Comparison of ENCODE assay signal across 18 mouse cellular contexts in genomic region chr7:36667767-36668166, GRCm38 (mm10). TPM values are rescaled to one million over a fixed set of nuclear protein-coding genes. Genes with fewer than 3 reads are reported as not detected.
DNase-seq lines count a peak whose midpoint lies in the region; ATAC-seq lines count a peak whose summit lies in the region.
"Had no signal": no experiment of that assay in that cellular context is flagged by ENCODE, and none has a peak within 500 bp of the region (broad histone marks: within the 10 kb centered on the region; RNA-seq: fewer than 3 reads in every experiment).

No protein-coding gene starts in this region.

- no peak overlapping the region for H3K9ac ChIP-seq in heart, embryonic 11.5 days (ENCODE audit: low read depth, low read length)
- H3K9ac ChIP-seq: forebrain, postnatal 0 days; hindbrain, embryonic 12.5 days; limb, embryonic 13.5 days had no signal

- no peaks in the 10 kb centered on the region for H3K9me3 ChIP-seq in heart, embryonic 11.5 days (replicated peaks; ENCODE audit: control insufficient read depth, low read length)
- H3K9me3 ChIP-seq: hindbrain, embryonic 12.5 days; limb, embryonic 13.5 days had no signal

- H3K27me3 ChIP-seq in heart, embryonic 11.5 days (ENCODE audit: control insufficient read depth, insufficient read depth, low read length) = no peaks in the 10 kb centered on the region
- H3K27me3 ChIP-seq: limb, embryonic 13.5 days had no signal

- DNase-seq in heart, adult 11 months = peak; percentile 96
- DNase-seq in kidney, postnatal 4 days = peak; percentile 36 to 37
- DNase-seq in kidney, adult 11 months = no peak
- peak; percentile 19 for DNase-seq in c-Kit-positive CD71-negative TER-119-negative erythroid progenitor cells, embryonic 14.5 days (ENCODE audit: low read depth)
- peak; percentile 42 for DNase-seq in skeletal muscle tissue, adult 2 months (ENCODE audit: low read depth, low spot score)
- DNase-seq: cerebellum, adult 11-12 months; cerebellum, postnatal 25 days; forebrain, postnatal 0 days; gastrocnemius, postnatal 14 days; kidney, adult 9 months had no signal

- H3K4me2 ChIP-seq in heart, embryonic 11.5 days = no peak overlapping the region
- H3K4me2 ChIP-seq: hindbrain, embryonic 12.5 days; limb, embryonic 13.5 days had no signal

- no peak for ATAC-seq in heart, embryonic 11.5 days (replicated peaks; ENCODE audit: insufficient number of reproducible peaks, low FRiP score, low TSS enrichment)
- ATAC-seq in frontal cortex, adult (ENCODE audit: low TSS enrichment) = no peak
- ATAC-seq: forebrain, postnatal 0 days; inflammation-experienced regulatory T-cells, adult 6 months; midbrain, embryonic 16.5 days had no signal

- 27% methylated on average over 5 of the region's 5 CpGs for WGBS in heart, embryonic 11.5 days (ENCODE audit: insufficient replicate concordance)

- H3K27ac ChIP-seq in heart, embryonic 11.5 days (ENCODE audit: low read depth, low read length) = no peak overlapping the region
- H3K27ac ChIP-seq: hindbrain, embryonic 12.5 days; left cerebral cortex, adult 2 months; limb, embryonic 13.5 days; stomach, postnatal 0 days had no signal

- no peaks in the 10 kb centered on the region for H3K4me1 ChIP-seq in heart, embryonic 11.5 days (ENCODE audit: control insufficient read depth, insufficient read depth, low read length)
- H3K4me1 ChIP-seq: hindbrain, embryonic 12.5 days; limb, embryonic 13.5 days had no signal

- H3K36me3 ChIP-seq in heart, embryonic 11.5 days (ENCODE audit: control insufficient read depth, insufficient read depth, low read length) = no peaks in the 10 kb centered on the region
- H3K36me3 ChIP-seq: hindbrain, embryonic 12.5 days; limb, embryonic 13.5 days had no signal

- no peak overlapping the region for H3K4me3 ChIP-seq in heart, embryonic 11.5 days (ENCODE audit: low read depth, low read length)
- H3K4me3 ChIP-seq: hindbrain, embryonic 12.5 days; left cerebral cortex, adult 2 months; limb, embryonic 13.5 days had no signal

RNA-seq across cellular contexts. Expression of gene Tshz3, which starts 30.2 kb away (rescaled TPM):
- polyA plus RNA-seq in heart, embryonic 11.5 days (2014; fragmentation: Nextera tagmentation; extraction: Ambion mirVana) = 3.0 and 5.0 TPM in 2 replicates
